Mouse (Mus musculus) liver, postnatal 0 days (tissue): ENCODE measurements around the gene Spsb1. TPM values are rescaled to one million over a fixed set of nuclear protein-coding genes. Genes with fewer than 3 reads are reported as not detected.

Experiments used
- ATAC-seq: fragments of 200-750 bp; cut with Nextera tagmentation; 2 replicates; pipeline ENCODE4 v1.8.0; 2017; ENCODE audit warnings: mild to moderate bottlenecking, moderate library complexity
- DNase-seq: peaks from one replicate; pipeline ENCODE4 v3.0.0-alpha.2; 2016
- H3K27ac ChIP-seq: fragments of 300-500 bp; sonication (generic); 2 replicates; pipeline ENCODE4 v1.5.1; 2014; ENCODE audit warnings: antibody characterized with exemption, moderate library complexity, mild to moderate bottlenecking, low read depth
- H3K27me3 ChIP-seq: fragments of 300-500 bp; sonication (generic); 2 replicates; pipeline ENCODE4 v1.6.1; 2014; ENCODE audit warnings: low read length, control low read depth, mixed read lengths; ENCODE audit not compliant: insufficient read depth
- H3K36me3 ChIP-seq: fragments of 300-500 bp; sonication (generic); replicated peaks from 2 replicates; pipeline ENCODE4 v1.6.1; 2014; ENCODE audit warnings: mild to moderate bottlenecking, control low read depth, low read length, moderate library complexity, mixed read lengths; ENCODE audit not compliant: insufficient read depth
- H3K4me1 ChIP-seq: fragments of 300-500 bp; sonication (generic); 2 replicates; pipeline ENCODE4 v1.6.1; 2014; ENCODE audit warnings: antibody characterized with exemption, mild to moderate bottlenecking, control low read depth; ENCODE audit not compliant: insufficient read depth
- H3K4me2 ChIP-seq: fragments of 300-500 bp; sonication (generic); 2 replicates; pipeline ENCODE4 v1.6.1; 2014; ENCODE audit warnings: low read depth, mild to moderate bottlenecking, low read length, moderate library complexity, mixed read lengths
- H3K4me3 ChIP-seq: fragments of 300-500 bp; sonication (generic); 2 replicates; pipeline ENCODE4 v1.5.1; 2014; ENCODE audit warnings: low read depth, low read length
- H3K9ac ChIP-seq: fragments of 300-500 bp; sonication (generic); replicated peaks from 2 replicates; pipeline ENCODE4 v1.6.1; 2014; ENCODE audit warnings: mild to moderate bottlenecking, moderate library complexity
- H3K9me3 ChIP-seq: fragments of 300-500 bp; sonication (generic); 2 replicates; pipeline ENCODE4 v1.6.1; 2016; ENCODE audit warnings: mild to moderate bottlenecking, control low read depth, low read length, mixed read lengths
- CTCF ChIP-seq: sonication (generic); IDR thresholded peaks from 2 replicates; pipeline ENCODE4 v1.5.1; 2016; ENCODE audit warnings: antibody characterized with exemption, low read depth
- EP300 ChIP-seq: IDR thresholded peaks from 2 replicates; pipeline ENCODE4 v1.6.1; 2016; ENCODE audit warnings: antibody characterized with exemption, low read depth, mild to moderate bottlenecking
- WGBS: fragments of 180-500 bp; shearing (Covaris S2); extraction: QIAGEN DNeasy Blood & Tissue Kit; methylation state at CpG from one replicate; pipeline ENCODE4 v1.1.7; 2014; ENCODE audit not compliant: insufficient replicate concordance; 5-methylcytosine and 5-hydroxymethylcytosine counted together
- polyA plus RNA-seq: library from polyadenylated mRNA; unstranded; fragments of >200 nt; fragmentation: Nextera tagmentation; extraction: Ambion mirVana; gene quantifications from 2 replicates; pipeline ENCODE4 v1.2.1, GENCODE M21; 2015

Spsb1 gene
- polyA plus RNA-seq, 1 experiment from 2014 or later = 1.7 TPM

GRCm38 (mm10) chr4:149977801-149978544, 23.1 kb upstream of the Spsb1 start:
- Histone ChIP-seq H3K4me3 (no peak overlapping the region), H3K27me3 (no peaks in the 10 kb centered on the region), H3K9me3 (no peaks in the 10 kb centered on the region), H3K27ac (peak overlapping the region; percentile 11; the same call in 1 of the 2 replicates), H3K4me1 (peaks cover 13% of the 10 kb centered on the region; the same call in 1 of the 2 replicates), H3K4me2 (no peak overlapping the region), H3K9ac (no peak overlapping the region), H3K36me3 (peaks cover 28% of the 10 kb centered on the region)
- ATAC-seq (0 out of 2 replicates have a peak, but pooled peaks have one; percentile 14), DNase-seq (no peak)
- 66% methylated on average over 17 of the region's 17 CpGs for WGBS
- no peak for TF ChIP-seq CTCF
- no peak for TF ChIP-seq EP300

- Histone ChIP-seq H3K27me3 (no peaks in the 10 kb centered on the region), H3K27ac (no peak overlapping the region), H3K4me3 (no peak overlapping the region), H3K4me2 (no peak overlapping the region), H3K9ac (no peak overlapping the region), H3K36me3 (peaks cover 21% of the 10 kb centered on the region), H3K4me1 (peaks cover 13% of the 10 kb centered on the region; the same call in 1 of the 2 replicates), H3K9me3 (no peaks in the 10 kb centered on the region)
- ATAC-seq (no peak), DNase-seq (no peak)
- no peak for TF ChIP-seq EP300
- TF ChIP-seq CTCF = no peak
- 61% methylated on average over 6 of the region's 6 CpGs for WGBS
Measured at GRCm38 (mm10) chr4:149977181-149977580, 22.3 kb upstream of the Spsb1 start.

- Histone ChIP-seq H3K4me3 (no peak overlapping the region), H3K4me2 (no peak overlapping the region), H3K9ac (no peak overlapping the region), H3K36me3 (peaks cover 7% of the 10 kb centered on the region), H3K27ac (peak overlapping the region; percentile 67), H3K27me3 (no peaks in the 10 kb centered on the region), H3K4me1 (peaks cover 13% of the 10 kb centered on the region; the same call in 1 of the 2 replicates), H3K9me3 (no peaks in the 10 kb centered on the region)
- no peak for ATAC-seq
- no peak for DNase-seq
- 59% methylated on average over 5 of the region's 5 CpGs for whole genome bisulfite sequencing
- TF ChIP-seq EP300 (no peak), CTCF (no peak)
Measured at GRCm38 (mm10) chr4:149975730-149976254, 20.9 kb upstream of the Spsb1 start.

GRCm38 (mm10) chr4:149975291-149975690, 20.4 kb upstream of the Spsb1 start:
- H3K27ac ChIP-seq = peak overlapping the region; percentile 67
- no peaks in the 10 kb centered on the region for H3K9me3 ChIP-seq
- peak; percentile 26 for ATAC-seq
- H3K9ac ChIP-seq = no peak overlapping the region
- DNase-seq = no peak
- WGBS = 56% methylated on average over 8 of the region's 8 CpGs
- TF ChIP-seq CTCF (no peak), EP300 (no peak)
- H3K27me3 ChIP-seq = no peaks in the 10 kb centered on the region
- peaks cover 13% of the 10 kb centered on the region; the same call in 1 of the 2 replicates for H3K4me1 ChIP-seq
- peaks cover 5% of the 10 kb centered on the region for H3K36me3 ChIP-seq
- no peak overlapping the region for H3K4me2 ChIP-seq
- no peak overlapping the region for H3K4me3 ChIP-seq

GRCm38 (mm10) chr4:149971393-149971792, 16.6 kb upstream of the Spsb1 start:
- 49% methylated on average over 9 of the region's 9 CpGs for WGBS
- Histone ChIP-seq H3K4me2 (no peak overlapping the region), H3K36me3 (no peaks in the 10 kb centered on the region), H3K9ac (no peak overlapping the region), H3K9me3 (no peaks in the 10 kb centered on the region), H3K27me3 (no peaks in the 10 kb centered on the region), H3K4me3 (no peak overlapping the region), H3K27ac (no peak overlapping the region), H3K4me1 (peaks cover 7% of the 10 kb centered on the region; the same call in 1 of the 2 replicates)
- no peak for DNase-seq
- ATAC-seq = no peak
- no peak for TF ChIP-seq EP300
- TF ChIP-seq CTCF = no peak

- ATAC-seq = no peak
- no peak for DNase-seq
- TF ChIP-seq CTCF (no peak), EP300 (no peak)
Measured at GRCm38 (mm10) chr4:149968526-149968925, 13.7 kb upstream of the Spsb1 start.

More at GRCm38 (mm10) chr4:149968526-149968925, 13.7 kb upstream of the Spsb1 start:
- H3K4me1 ChIP-seq = peaks cover 9% of the 10 kb centered on the region; the same call in 1 of the 2 replicates
- no peak overlapping the region for H3K4me3 ChIP-seq
- no peaks in the 10 kb centered on the region for H3K9me3 ChIP-seq
- no peaks in the 10 kb centered on the region for H3K27me3 ChIP-seq
- no peak overlapping the region for H3K9ac ChIP-seq
- WGBS = 39% methylated on average over 6 of the region's 6 CpGs
- no peak overlapping the region for H3K27ac ChIP-seq
- H3K36me3 ChIP-seq = no peaks in the 10 kb centered on the region
- H3K4me2 ChIP-seq = no peak overlapping the region
